Mouse (Mus musculus) testis, adult 2 months (tissue): ENCODE measurements around the gene Galnt10. TPM values are rescaled to one million over a fixed set of nuclear protein-coding genes. Genes with fewer than 3 reads are reported as not detected.

Experiments used
- H3K27ac ChIP-seq: fragments of 200-500 bp; 2 replicates; pipeline ENCODE4 v1.5.1; 2012; ENCODE audit warnings: low read depth, low read length; ENCODE audit not compliant: control insufficient read depth, insufficient read depth
- H3K27me3 ChIP-seq: fragments of 200-500 bp; 2 replicates; pipeline ENCODE4 v1.6.1; 2012; ENCODE audit warnings: mild to moderate bottlenecking, low read length, moderate library complexity; ENCODE audit not compliant: control insufficient read depth, insufficient read depth
- H3K36me3 ChIP-seq: fragments of 200-500 bp; 2 replicates; pipeline ENCODE4 v1.6.1; 2012; ENCODE audit warnings: mild to moderate bottlenecking, low read length; ENCODE audit not compliant: control insufficient read depth, insufficient read depth
- H3K4me1 ChIP-seq: fragments of 200-500 bp; 2 replicates; pipeline ENCODE4 v1.6.1; 2012; ENCODE audit warnings: low read length; ENCODE audit not compliant: control insufficient read depth, insufficient read depth
- H3K4me3 ChIP-seq: fragments of 200-500 bp; 2 replicates; pipeline ENCODE4 v1.5.1; 2012; ENCODE audit warnings: low read depth, mild to moderate bottlenecking, low read length, moderate library complexity, mixed read lengths; ENCODE audit not compliant: control insufficient read depth
- CTCF ChIP-seq: fragments of 200-500 bp; IDR thresholded peaks from 2 replicates; pipeline ENCODE4 v1.5.1; 2012; ENCODE audit warnings: low read depth, mild to moderate bottlenecking, inconsistent platforms, low read length, moderate library complexity; ENCODE audit not compliant: control insufficient read depth, insufficient read depth, insufficient replicate concordance
- POLR2A ChIP-seq: fragments of 200-500 bp; IDR thresholded peaks from 2 replicates; pipeline ENCODE4 v1.6.1; 2012; ENCODE audit warnings: low read depth, mild to moderate bottlenecking, inconsistent platforms, low read length, moderate library complexity; ENCODE audit not compliant: control insufficient read depth
- polyA plus RNA-seq: library from polyadenylated mRNA; depleted of rRNA; stranded (reverse); fragments of >200 nt; gene quantifications from 2 replicates; pipeline ENCODE4 v1.2.3, GENCODE M21; 2012

The Galnt10 gene
- polyA plus RNA-seq, 1 experiment, result 25.9 TPM

GRCm38 (mm10) chr11:57776546-57776945 is 131.3 kb downstream of the Galnt10 start:
- Histone ChIP-seq H3K4me1 (no peaks in the 10 kb centered on the region; the same call in 1 of the 2 replicates), H3K4me3 (no peak overlapping the region), H3K36me3 (no peaks in the 10 kb centered on the region), H3K27me3 (no peaks in the 10 kb centered on the region), H3K27ac (no peak overlapping the region)
- TF ChIP-seq POLR2A (no peak), CTCF (no peak)

GRCm38 (mm10) chr11:57778349-57778748 is 133.1 kb downstream of the Galnt10 start:
- Histone ChIP-seq H3K36me3 (no peaks in the 10 kb centered on the region), H3K27ac (no peak overlapping the region), H3K4me3 (no peak overlapping the region), H3K27me3 (no peaks in the 10 kb centered on the region), H3K4me1 (no peaks in the 10 kb centered on the region; the same call in 1 of the 2 replicates)
- no peak for TF ChIP-seq POLR2A
- TF ChIP-seq CTCF, result peak; percentile 91

GRCm38 (mm10) chr11:57779824-57780223 is 134.6 kb downstream of the Galnt10 start:
- Histone ChIP-seq H3K27me3 (no peaks in the 10 kb centered on the region), H3K27ac (no peak overlapping the region), H3K36me3 (no peaks in the 10 kb centered on the region), H3K4me3 (no peak overlapping the region), H3K4me1 (no peaks in the 10 kb centered on the region; the same call in 1 of the 2 replicates)
- TF ChIP-seq CTCF (no peak), POLR2A (no peak)

- TF ChIP-seq CTCF, result no peak
- no peak for TF ChIP-seq POLR2A
- H3K27me3 ChIP-seq, result no peaks in the 10 kb centered on the region
- peaks cover 9% of the 10 kb centered on the region for H3K4me1 ChIP-seq
- H3K27ac ChIP-seq, result no peak overlapping the region
- no peak overlapping the region for H3K4me3 ChIP-seq
- no peaks in the 10 kb centered on the region for H3K36me3 ChIP-seq
Measured at GRCm38 (mm10) chr11:57786616-57787418, 141.6 kb downstream of the Galnt10 start.

GRCm38 (mm10) chr11:57787913-57788312 is 142.7 kb downstream of the Galnt10 start:
- H3K4me3 ChIP-seq, result no peak overlapping the region
- no peak overlapping the region for H3K27ac ChIP-seq
- peaks cover 9% of the 10 kb centered on the region for H3K4me1 ChIP-seq
- no peaks in the 10 kb centered on the region for H3K36me3 ChIP-seq
- H3K27me3 ChIP-seq, result no peaks in the 10 kb centered on the region
- TF ChIP-seq CTCF (peak; percentile 71), POLR2A (no peak)

- Histone ChIP-seq H3K27ac (no peak overlapping the region), H3K4me1 (peaks cover 9% of the 10 kb centered on the region), H3K27me3 (no peaks in the 10 kb centered on the region), H3K4me3 (no peak overlapping the region), H3K36me3 (no peaks in the 10 kb centered on the region)
- TF ChIP-seq POLR2A (no peak), CTCF (no peak)
Measured at GRCm38 (mm10) chr11:57790866-57791535, 145.8 kb downstream of the Galnt10 start.

- H3K4me3 ChIP-seq, result no peak overlapping the region
- no peaks in the 10 kb centered on the region for H3K4me1 ChIP-seq
- H3K36me3 ChIP-seq, result no peaks in the 10 kb centered on the region
- H3K27ac ChIP-seq, result no peak overlapping the region
- no peaks in the 10 kb centered on the region for H3K27me3 ChIP-seq
- TF ChIP-seq CTCF (no peak), POLR2A (no peak)
Measured at GRCm38 (mm10) chr11:57795086-57795485, 149.8 kb downstream of the Galnt10 start.
